1 mouse cellular context compared by ENCODE assay signal in genomic region chr4:133885991-133886501, GRCm38 (mm10).
TF ChIP-seq lines count a peak whose summit lies in the region.

No protein-coding gene starts in this region.

TF ChIP-seq in CH12.LX, 34 proteins besides CTCF, POLR2A, EP300 and RAD21 (continued from another document):
- TF ChIP-seq MYC (IDR thresholded peaks at IDR 0.05; ENCODE audit: low read depth, low read length), result no peak
- TF ChIP-seq E2F4 (IDR thresholded peaks at IDR 0.05; ENCODE audit: insufficient replicate concordance, low read depth, low read length), result no peak
- no peak for TF ChIP-seq CHD1 (IDR thresholded peaks at IDR 0.05; ENCODE audit: low read depth, low read length)
- no peak for TF ChIP-seq USF1 (IDR thresholded peaks at IDR 0.05; ENCODE audit: low read depth, low read length)
- TF ChIP-seq ZMIZ1 (IDR thresholded peaks at IDR 0.05; ENCODE audit: low read depth, low read length), result no peak
- no peak for TF ChIP-seq MAFK (IDR thresholded peaks at IDR 0.05; ENCODE audit: insufficient replicate concordance, low read length)
- TF ChIP-seq ZC3H11A (IDR thresholded peaks at IDR 0.05; ENCODE audit: low read depth, low read length), result no peak
- no peak for TF ChIP-seq IRF4 (IDR thresholded peaks at IDR 0.05; ENCODE audit: low read depth, low read length)
- no peak for TF ChIP-seq RCOR1 (conservative IDR thresholded peaks at IDR 0.05; ENCODE audit: low read depth, low read length)
TF ChIP-seq in CH12.LX: peak in this region for 0.
